Mouse (Mus musculus): ENCODE measurements around the gene Snx9.

The Snx9 gene

DNA sequence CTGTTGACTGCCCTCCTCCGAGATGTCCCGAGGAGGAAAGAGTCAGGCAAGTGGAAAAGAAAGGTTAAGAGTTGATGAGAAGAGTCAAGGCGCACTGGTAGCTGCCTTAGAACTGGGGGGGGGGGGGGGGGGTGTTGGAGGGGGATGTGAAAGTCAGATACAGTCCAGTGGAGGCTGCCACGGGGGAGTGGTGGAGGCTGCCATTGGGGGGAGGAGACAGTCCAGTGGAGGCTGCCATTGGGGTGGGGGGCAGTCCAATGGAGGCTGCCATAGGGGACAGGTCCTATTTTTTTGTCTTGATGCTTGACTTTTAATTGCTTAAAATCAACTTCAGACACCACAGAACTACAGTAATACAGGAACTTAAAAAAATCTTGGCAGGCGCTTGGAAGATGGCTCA, 91.0 kb downstream of the Snx9 start:
- no peak for DNase-seq (ENCODE audit: low read depth)

DNA sequence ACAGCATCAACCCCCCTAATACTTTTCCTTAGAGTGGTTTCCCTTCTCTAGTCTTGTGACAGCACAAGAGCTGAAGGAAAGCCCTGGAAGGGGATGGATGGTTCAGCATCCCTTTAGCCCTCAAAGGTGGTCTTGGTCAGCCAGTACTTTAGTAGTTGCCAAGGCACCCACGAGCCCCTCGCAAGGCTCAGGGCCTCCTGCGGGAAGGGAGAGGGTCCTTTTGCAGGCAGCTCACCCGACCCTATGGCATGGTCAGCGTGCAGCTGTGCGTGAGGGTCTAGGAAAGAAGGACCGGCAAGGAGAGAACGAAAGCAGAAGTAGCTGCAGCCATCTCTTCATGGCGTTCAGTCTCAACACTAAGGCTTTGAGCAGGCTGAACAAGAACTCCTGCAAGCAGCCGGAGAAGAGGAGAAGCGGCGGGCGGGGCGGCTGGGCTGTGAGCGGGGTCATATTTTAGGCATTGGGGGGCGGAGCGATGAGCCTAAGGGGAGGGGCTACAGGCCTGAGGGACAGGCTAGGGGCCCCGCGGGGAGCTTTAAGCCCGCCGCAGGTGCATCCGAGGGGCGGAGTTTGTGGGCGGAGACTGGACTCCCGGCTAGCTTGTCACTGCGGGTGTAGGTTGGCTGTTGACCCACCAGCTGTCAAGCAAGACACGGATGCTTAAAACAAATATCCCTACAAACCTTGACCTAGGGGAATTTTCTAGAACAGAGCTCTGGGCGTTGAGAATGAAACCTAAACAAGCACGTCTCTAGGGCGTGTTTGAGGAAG, 93.6 kb downstream of the Snx9 start:
- peak; percentile 86 for DNase-seq (ENCODE audit: low read depth)

DNA sequence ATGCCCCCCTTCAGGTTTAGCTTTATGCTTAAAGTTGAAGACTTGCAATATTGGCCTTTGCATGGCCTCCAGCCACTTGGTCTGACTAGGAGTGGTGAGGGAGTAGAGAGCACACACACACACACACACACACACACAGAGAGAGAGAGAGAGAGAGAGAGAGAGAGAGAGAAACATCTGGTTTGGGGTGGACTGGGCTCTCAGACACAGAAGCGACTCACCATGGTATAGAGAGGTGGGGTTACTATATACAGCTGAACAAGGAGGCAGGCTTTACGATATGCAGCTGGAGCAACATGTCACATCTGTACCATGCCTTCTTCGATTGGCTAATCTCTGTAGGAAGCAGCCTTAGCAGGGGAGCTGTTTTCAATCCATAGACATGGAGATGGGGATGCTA, 94.6 kb downstream of the Snx9 start:
- no peak for DNase-seq (ENCODE audit: low read depth)

DNA sequence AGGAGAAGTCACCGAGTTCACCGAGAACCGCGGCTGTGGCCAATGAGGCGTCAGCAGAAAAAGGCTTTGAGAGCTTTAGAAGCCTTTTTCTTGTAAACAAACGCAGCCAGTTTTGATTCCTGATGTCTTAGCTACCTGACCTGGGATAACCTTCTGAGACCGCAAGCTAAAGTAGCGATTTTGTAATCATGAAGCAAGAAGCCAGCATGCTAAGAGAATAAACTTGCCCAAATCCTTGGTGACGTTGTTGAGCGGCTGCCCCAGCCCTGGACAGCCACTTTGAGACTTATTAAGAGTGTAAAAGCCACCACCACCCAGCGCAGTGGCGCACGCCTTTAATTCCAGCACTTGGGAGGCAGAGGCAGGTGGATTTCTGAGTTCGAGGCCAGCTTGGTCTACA, 95.1 kb downstream of the Snx9 start:
- DNase-seq (ENCODE audit: low read depth): no peak

DNA sequence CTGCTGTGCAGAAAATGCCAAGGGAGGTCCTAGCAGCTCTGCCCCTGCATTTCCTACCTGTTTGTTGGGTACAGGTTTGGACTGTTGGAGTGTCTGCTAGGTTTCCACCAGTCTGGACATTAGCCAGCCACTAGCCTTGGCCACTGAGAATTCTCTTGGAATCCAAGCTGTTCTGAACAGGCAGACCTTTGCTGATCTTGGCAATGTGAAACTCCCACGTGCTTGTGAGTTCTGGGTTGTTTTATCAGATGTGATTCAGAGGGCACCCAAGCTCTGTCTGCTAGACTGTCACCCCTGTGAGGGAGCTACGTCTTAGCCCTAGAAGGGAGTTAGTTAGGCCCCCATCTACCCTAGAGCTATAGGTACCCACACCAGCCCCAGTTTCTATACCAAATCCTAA, 96.3 kb downstream of the Snx9 start:
- DNase-seq (ENCODE audit: low read depth): no peak

DNA sequence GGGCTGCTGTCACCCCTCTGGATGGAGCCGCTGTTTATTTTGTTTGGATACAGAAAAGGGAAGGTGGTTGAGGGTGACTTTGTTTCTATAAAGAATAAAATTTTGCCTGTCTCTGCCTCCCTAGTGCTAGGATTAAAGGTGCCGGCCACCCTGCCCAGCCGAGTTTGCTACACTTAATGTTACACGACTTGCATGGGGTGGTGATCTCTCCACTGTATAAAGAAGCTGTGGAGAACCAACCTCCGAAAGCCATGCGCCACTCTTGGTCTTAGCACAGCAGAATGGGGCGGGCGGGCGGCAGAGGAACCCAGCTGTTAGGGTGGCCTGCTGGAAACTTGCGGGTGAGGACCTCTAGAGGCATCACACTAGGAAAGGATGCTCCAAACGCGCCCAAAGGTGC, 98.7 kb downstream of the Snx9 start:
- no peak for DNase-seq (ENCODE audit: low read depth)

DNA sequence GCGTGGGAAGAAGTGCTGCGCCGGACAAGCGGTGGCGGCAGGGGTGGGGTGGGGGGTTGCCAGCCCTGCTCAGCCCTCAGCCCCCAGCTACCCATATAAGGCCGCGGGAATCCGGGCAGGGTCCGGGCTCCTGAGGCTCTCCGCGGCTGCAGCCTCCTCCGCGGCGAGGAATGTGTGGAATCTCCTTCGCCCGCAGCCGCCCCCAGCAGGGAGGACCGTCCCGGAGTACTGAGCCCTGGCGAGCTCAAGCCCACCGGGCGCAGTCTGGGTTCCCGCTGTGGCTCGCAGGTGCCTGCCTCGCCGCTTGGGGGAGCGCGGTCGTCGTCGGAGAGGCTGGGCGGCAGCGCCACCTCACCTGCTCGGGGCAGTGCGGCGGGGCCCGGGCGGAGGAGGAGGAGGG, 99.7 kb downstream of the Snx9 start:
- peak; percentile 41 for DNase-seq (ENCODE audit: low read depth)

DNA sequence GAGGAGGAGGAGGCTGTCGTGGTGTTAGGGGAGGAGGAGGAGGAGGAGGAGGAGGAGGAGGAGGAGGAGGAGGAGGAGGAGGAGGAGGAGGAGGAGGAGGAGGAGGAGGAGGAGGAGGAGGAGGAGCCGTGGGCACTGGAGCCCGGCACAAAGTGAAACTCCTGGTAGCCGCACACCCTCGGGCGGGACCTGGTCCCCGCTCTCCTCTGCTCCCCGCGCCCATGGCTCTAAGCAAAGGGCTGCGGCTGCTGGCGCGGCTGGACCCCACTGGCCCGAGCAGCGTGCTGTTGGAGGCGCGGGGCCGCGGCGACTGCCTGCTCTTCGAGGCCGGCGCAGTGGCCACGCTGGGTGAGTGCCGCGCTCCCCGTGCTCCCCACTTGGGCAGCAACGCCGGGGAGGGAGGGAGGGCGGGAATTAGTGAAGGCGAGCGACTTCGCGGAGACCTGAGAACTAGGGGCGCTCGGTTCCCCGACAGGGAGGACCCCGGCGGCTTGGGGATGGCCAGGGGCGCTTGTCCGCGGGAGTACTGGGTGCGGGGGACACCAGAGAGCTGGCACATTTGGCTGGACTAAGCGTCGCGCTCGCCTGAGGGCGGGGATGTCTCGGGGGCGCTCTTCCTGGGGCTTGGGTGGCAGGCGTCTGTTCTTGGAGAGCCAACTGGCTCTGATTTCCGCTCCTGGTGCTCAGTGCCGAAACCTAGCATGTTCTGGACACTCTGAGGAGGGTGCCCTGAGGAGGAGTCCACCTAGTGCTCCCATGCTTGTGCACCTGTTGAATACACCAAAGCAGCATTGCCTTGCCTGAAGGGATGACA, 100.3 kb downstream of the Snx9 start, which contains the start of gene Synj2:
Gene Synj2 (plus strand): TSS at position 51 of the 814 bp plus-strand sequence.
- no peak for DNase-seq (ENCODE audit: low read depth)

DNA sequence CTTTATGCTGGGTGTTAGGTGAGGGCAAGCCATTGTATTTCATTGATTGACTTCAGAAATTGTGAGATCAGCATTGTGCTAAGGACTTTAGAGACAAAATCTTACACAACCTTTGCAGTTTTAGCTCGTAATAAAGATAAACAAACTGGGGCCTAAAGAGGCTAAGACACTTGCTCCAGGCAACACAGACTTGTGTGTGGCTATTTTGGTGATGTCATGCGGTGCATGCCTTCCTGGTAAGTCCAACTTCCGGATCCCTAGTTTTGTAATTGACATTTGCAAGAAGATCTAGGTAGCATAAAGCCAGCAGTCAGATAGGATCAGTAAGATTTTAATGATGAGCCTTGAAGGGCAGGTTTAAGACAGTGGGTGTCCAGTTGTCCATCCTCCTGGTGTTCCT, 101.0 kb downstream of the Snx9 start:
- no peak for DNase-seq (ENCODE audit: low read depth)

DNA sequence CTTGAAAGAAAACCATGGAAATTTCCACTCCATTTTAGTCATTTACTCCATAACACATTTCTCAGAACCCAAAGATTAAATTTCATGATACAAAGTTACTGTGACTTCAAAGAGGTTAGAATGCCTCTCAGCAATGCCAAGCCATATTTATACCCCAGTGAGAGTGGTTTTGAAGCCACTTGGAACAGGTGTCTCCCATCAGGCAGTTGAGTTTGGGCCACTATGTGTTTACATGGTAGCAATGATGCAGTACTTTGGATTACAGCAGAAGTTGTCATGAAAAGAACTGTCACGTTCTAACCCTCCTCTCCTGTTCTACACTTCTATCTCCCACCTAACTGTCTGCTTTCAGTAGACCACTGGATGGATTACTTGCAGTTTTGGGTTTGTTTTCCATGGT, 101.9 kb downstream of the Snx9 start:
- DNase-seq (ENCODE audit: low read depth): no peak

DNA sequence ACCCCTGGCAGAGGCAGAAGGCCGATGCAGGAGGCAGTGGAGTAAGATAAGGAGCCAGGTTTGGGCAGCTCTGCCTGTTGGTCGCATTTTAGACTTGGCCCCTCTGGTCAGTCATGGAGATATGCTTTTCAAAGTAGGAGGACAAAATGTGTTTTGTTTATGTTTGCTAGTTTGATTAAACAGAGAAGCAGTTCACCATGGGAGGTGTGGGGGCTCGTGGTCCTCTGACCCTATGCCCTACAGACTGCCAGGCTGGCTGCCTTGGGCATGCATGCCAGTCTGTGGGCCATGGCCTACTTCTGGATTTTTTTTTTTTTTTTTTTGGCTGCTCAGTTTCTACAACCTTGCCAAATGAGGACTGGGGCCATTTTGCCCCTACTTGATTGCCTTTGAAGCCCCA, 105.9 kb downstream of the Snx9 start:
- DNase-seq (ENCODE audit: low read depth): no peak

DNA sequence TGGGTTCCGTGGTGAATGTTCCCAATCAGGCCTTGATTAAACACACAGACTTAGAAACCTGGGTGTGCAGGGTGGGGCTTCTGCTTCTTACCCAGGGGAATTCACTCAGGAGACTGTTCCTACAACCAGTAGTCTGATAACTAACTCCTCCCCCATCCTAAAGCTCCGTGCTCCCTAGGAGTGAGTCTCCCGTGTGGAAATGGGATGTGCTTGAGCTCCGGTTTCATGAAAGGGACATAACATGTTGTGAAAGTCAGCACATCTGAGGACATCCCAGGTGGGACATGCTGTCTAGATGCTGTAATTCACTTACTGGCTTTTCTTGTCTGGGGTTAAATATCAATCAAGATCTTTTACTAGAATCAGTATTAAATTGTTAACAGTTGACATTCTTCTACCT, 111.3 kb downstream of the Snx9 start:
- no peak for DNase-seq (ENCODE audit: low read depth)

DNA sequence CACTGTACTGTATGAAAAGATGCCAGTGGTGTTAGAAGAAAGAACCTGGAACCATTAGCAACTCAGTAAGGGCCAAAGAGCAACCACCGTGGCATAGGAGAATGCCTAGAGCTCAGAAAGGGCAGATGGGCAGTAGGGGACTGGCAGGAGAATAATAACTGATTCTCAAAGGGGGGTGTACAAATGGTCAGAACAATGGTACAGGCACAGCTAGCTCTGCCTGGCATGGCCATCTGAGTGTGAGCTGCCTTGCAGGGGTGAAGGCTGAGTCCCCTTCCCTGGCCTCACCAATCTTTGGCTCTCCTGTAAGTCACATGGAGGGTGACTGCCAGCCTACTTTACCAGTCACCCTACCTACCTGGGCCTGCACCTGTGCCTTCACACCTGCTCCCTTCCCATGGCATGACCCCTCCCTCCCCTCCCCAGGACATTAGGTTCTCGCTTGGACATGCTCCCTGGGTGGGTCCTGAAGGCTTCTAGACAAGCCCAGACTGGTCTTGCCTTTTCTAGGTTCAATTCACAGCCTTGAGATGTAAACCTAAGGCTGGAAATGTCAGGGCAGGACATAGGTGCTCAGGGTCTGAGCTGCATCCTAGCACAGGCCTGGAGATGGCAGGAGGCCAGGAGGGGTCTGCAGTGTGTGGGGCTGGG, 115.3 kb downstream of the Snx9 start:
- no peak for DNase-seq (ENCODE audit: low read depth)

DNA sequence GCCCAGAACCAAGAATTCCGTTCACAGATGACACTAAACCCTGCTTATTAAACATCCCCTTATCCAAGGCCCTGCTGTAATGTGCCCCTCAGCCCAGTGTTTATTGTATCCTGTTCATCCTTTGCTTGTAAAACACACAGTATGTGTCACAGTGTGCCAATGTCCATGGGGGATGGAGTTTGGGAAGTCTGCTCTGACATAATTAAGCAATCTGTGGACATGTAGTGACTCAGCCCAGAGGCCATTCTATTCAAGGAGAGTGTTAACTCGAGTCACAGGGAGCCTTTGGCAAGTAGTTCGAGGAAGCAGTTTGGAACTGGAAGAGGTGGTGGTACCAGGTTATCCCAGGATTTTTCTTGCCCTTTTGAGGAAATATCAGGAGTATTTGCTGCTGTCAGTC, 116.0 kb downstream of the Snx9 start:
- no peak for DNase-seq (ENCODE audit: low read depth)

DNA sequence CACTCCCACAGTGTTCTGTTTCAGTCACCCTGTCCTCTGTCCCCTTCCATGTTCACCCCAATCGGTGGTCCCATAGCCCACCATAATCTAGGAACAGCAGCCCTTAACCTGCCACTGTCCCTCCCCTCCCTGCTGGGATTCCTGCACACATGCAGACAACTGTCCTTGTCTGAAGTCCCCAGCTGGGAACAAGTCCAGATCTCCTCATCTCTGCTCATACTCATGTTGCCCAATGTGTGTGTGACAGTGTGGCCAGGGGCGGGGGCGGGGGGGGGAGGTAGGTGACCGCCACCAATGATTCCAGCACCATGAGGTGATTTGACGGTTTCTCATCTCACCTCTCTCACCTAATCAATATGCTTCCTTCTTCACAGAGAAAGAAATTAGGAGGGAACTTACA, 117.1 kb downstream of the Snx9 start:
- no peak for DNase-seq (ENCODE audit: low read depth)

DNA sequence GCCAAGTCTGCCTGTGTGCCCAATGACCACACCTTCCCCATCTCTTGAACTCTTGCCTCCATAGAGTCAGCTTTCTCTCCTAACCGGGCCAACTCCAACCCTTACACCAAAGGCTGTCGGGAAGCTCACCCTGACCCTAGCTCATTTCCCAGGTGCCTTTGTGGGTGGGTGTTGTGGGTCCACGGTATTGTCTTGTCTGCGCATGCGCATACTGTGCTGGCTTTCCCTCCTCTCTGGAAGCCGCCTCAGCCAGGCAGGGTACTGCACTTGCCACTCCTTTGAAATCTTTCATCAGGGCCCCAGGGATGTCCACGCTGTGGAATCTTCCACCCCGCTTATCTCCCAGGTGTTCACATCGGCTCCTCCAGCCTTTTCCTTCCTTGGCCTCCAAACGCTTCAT, 117.5 kb downstream of the Snx9 start:
- DNase-seq (ENCODE audit: low read depth): no peak

DNA sequence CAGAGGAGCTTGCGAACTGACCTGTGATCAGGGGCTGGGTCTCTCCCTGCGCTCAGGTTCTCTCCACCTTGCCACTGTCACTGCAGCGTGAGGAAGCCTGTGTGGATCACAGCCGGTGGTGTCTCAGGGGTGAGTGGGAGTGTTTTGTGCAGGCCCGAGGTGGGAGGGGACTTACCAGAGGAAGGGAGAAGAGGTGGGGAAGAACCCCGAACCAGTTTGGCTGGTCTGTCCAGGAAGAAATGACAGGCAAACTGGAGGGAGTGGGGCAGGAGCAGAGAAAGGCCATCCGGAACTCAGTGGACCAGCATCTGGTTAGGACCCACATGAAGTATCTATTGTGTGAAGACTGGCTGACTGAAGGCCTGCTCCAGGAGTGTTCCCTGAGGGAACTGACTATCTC, 118.0 kb downstream of the Snx9 start:
- no peak for DNase-seq (ENCODE audit: low read depth)

DNA sequence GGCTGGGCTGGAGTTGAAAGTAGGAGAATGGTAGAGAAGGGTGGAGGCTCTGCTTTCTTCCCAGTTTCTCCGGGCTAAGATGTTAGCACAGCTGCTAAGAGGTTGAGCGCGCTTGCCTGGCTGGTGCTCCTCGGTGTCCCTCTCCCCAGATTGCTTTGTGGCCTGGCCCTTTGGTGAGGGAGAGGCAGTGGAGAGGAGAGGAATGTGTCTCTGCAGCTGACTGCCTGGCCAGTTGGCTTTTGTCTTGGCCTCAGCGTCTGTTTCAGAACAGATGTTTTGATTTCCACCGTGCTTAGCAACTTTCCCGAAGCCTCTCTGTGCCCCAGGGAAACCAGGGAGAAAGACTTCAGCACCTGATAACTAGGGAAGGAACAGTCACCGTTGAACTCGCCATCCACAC, 118.7 kb downstream of the Snx9 start:
- DNase-seq (ENCODE audit: low read depth): no peak

DNA sequence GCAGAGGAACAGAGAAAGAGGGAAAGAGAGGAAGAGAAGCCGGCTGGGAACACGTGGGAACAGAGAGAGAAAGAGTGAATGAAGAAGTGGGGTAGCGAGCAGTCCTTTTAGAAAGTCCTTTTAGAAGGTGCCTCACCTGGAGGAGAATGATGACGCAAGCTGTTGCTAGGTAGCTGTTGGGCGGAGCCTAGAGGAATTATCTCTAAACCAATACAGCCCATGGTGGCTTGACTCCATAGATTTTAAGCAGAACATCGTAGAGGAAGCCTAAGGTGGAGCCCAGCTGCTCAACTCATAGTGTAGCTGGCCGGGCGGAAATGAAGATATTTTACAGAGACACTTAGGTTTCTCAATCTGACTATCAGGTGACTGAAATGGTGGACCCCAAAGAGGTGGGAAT, 122.6 kb downstream of the Snx9 start:
- DNase-seq (ENCODE audit: low read depth): no peak

DNA sequence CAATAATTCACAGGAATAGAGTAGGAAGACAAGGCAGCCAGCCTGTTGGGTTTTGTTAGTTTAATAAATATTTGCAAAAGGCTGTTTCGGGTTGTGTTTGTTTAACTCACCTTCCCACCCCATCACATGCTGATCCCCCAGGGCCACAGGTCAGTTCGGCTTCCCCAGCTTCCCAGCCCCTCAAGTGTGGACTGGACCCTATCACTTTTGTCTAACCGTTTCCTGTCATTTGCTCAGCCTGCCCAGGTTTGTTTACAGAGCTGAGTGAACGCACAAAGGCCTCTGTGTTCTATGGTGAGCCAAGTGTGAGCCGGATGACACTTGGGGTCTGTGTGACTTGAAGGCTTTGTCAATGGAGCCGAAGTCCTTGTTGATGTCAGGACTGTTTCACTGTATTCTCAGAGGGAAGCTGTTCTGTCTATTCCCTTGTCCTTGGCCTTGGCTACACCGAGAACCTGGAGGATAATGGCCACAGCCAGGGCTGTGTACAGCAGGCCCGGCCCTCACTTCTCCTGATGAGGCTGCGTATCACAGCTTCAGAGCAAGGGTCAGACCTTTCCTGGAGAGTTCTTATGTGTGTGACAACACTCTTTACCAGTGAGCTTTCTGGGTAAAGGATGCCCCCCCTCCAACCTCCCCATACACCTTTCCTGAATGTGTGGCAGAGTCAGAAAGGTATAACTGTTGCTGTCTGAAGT, 124.1 kb downstream of the Snx9 start:
- DNase-seq (ENCODE audit: low read depth): no peak

DNA sequence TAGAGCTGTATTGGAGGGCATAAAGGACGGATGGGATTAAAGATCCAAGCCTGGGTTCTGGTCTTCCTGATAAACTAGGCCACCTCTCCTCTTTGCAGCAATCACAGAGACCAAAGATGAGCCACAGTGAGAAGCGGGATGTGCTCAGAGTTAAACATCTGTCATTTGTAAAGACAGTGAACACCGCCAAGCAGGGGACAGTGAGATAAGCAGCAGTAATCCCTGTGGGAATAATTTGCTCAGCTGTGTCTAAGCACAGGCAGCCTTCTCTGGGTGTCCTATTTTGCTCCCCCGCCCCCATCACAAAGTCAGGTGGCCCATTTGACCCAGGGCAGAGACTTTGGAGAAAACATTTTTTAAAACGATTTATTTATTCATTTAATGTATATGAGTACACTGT, 125.6 kb downstream of the Snx9 start:
- DNase-seq (ENCODE audit: low read depth): no peak

DNA sequence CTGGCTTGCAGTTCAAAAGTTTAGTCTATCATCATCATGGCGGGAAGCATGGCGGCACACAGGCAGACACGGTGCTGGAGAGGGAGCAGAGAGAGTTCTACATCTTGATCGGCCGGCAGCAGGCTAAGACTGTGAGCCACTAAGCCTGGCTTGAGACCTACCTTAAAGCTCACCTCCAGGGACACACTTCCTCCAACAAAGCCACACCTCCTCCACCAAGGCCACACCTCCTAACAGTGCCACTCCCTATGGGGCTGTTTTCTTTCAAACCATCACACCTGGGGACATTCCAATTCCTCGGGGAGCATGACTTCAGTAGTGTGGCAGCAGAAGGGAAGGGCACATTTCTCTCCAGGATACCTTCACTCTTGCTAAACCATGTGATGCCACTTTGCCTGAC, 127.4 kb downstream of the Snx9 start:
- no peak for DNase-seq (ENCODE audit: low read depth)

DNA sequence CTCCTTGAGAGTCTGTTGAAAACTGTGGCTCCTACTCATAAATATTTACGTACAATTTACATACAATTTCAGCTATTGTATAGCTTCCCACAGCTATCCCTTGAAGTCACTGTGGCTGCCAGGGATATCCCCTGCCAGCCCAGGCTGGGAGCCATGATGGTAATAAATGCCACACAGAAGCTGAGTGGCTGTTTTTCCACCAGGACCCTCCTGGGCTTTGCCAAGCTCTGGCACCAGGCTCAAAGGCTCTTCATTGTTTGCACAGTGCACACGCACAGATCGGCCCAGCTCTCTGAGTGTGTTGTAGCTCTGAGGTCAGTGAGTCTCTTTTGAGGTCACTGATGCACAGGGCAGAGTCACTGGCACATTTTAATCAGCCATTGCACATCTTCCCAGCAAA, 128.1 kb downstream of the Snx9 start:
- no peak for DNase-seq (ENCODE audit: low read depth)

Measured in c-Kit-positive CD71-negative TER-119-negative erythroid progenitor cells, embryonic 14.5 days (primary cell).